Mouse (Mus musculus) small intestine, adult 2 months (tissue): Measurements from ENCODE around the gene Eif3a. TPM values are rescaled to one million over a fixed set of nuclear protein-coding genes. Genes with fewer than 3 reads are reported as not detected.
A peak's percentile ranks its signal among the peaks of the same experiment; 100 is the strongest.

Source experiments
- H3K27ac ChIP-seq: fragments of 200-500 bp; 2 replicates; pipeline ENCODE4 v1.5.1; 2012; ENCODE audit warnings: low read depth, low read length, control low read depth, inconsistent platforms; ENCODE audit not compliant: insufficient read depth
- H3K27me3 ChIP-seq: fragments of 200-500 bp; 2 replicates; pipeline ENCODE4 v1.6.1; 2012; ENCODE audit warnings: mild to moderate bottlenecking, moderate library complexity, low read length, inconsistent platforms; ENCODE audit not compliant: control insufficient read depth, insufficient read depth
- H3K36me3 ChIP-seq: fragments of 200-500 bp; 2 replicates; pipeline ENCODE4 v1.6.1; 2012; ENCODE audit warnings: mild to moderate bottlenecking, low read length, control low read depth, inconsistent platforms; ENCODE audit not compliant: control insufficient read depth, insufficient read depth
- H3K4me1 ChIP-seq: fragments of 200-500 bp; 2 replicates; pipeline ENCODE4 v1.6.1; 2012; ENCODE audit warnings: low read length, inconsistent platforms, mixed read lengths; ENCODE audit not compliant: control insufficient read depth, insufficient read depth, insufficient read length
- H3K4me3 ChIP-seq: fragments of 200-500 bp; 2 replicates; pipeline ENCODE4 v1.5.1; 2012; ENCODE audit warnings: low read depth, mild to moderate bottlenecking, control low read depth, inconsistent platforms, low read length, moderate library complexity
- CTCF ChIP-seq: fragments of 200-500 bp; IDR thresholded peaks from 2 replicates; pipeline ENCODE4 v1.5.1; 2012; ENCODE audit warnings: low read depth, mild to moderate bottlenecking, control low read depth, inconsistent platforms, low read length, moderate library complexity, mixed read lengths; ENCODE audit not compliant: insufficient replicate concordance, insufficient read length; ENCODE audit errors: extremely low read depth
- POLR2A ChIP-seq: fragments of 200-500 bp; IDR thresholded peaks from 2 replicates; pipeline ENCODE4 v1.6.1; 2012; ENCODE audit warnings: low read depth, mild to moderate bottlenecking, control low read depth, inconsistent platforms, low read length, moderate library complexity
- WGBS: fragments of 180-500 bp; shearing (Covaris S2); methylation state at CpG from one replicate; pipeline ENCODE4 v1.1.7; 2018; 5-methylcytosine and 5-hydroxymethylcytosine counted together
- polyA plus RNA-seq: library from polyadenylated mRNA; depleted of rRNA; stranded (reverse); fragments of >200 nt; gene quantifications from 2 replicates; pipeline ENCODE4 v1.2.3, GENCODE M21; 2012

Gene Eif3a
- polyA plus RNA-seq, 1 experiment = 8.5 TPM

GRCm38 (mm10) chr19:60758896-60759835, 31.3 kb downstream of the Eif3a start:
- TF ChIP-seq POLR2A (no peak), CTCF (no peak)
- Histone ChIP-seq H3K27ac (no peak overlapping the region), H3K36me3 (peaks cover 27% of the 10 kb centered on the region), H3K4me3 (no peak overlapping the region), H3K4me1 (peaks cover 4% of the 10 kb centered on the region), H3K27me3 (no peaks in the 10 kb centered on the region; the same call in 1 of the 2 replicates)
- WGBS = 82% methylated on average over 4 of the region's 4 CpGs

GRCm38 (mm10) chr19:60757099-60757785, 33.2 kb downstream of the Eif3a start:
- H3K4me1 ChIP-seq = peaks cover 4% of the 10 kb centered on the region
- TF ChIP-seq POLR2A (no peak), CTCF (no peak)
- H3K27me3 ChIP-seq = no peaks in the 10 kb centered on the region; the same call in 1 of the 2 replicates
- 3% methylated on average over 25 of the region's 25 CpGs for WGBS
- no peak overlapping the region for H3K27ac ChIP-seq
- peak overlapping the region; percentile 85 for H3K4me3 ChIP-seq
- H3K36me3 ChIP-seq = peaks cover 12% of the 10 kb centered on the region

GRCm38 (mm10) chr19:60756192-60757098, 34.0 kb downstream of the Eif3a start:
- H3K27ac ChIP-seq = no peak overlapping the region
- WGBS = under 1% methylated on average over 112 of the region's 115 CpGs
- TF ChIP-seq CTCF (no peak), POLR2A (peak; percentile 20; the same call in 1 of the 2 replicates)

GRCm38 (mm10) chr19:60755438-60756191, 34.8 kb downstream of the Eif3a start, which contains the start of gene Nanos1:
TSS of gene Nanos1 (plus strand) at chr19:60755987.
- H3K27ac ChIP-seq = no peak within 1 kb of the TSS
- 1% methylated on average over 56 of the region's 58 CpGs for WGBS
- H3K27me3 ChIP-seq = no peaks in the 10 kb centered on the region; the same call in 1 of the 2 replicates
- H3K4me1 ChIP-seq = peaks cover 4% of the 10 kb centered on the region
- H3K36me3 ChIP-seq = peaks cover 6% of the 10 kb centered on the region
- TF ChIP-seq CTCF = 0 out of 2 replicates have a peak, but pooled peaks have one; percentile 15
- TF ChIP-seq POLR2A = 0 out of 2 replicates have a peak, but pooled peaks have one; percentile 8
- H3K4me3 ChIP-seq = peak within 1 kb of the TSS; percentile 85

More at GRCm38 (mm10) chr19:60756192-60757098, 34.0 kb downstream of the Eif3a start:
- Histone ChIP-seq H3K36me3 (peaks cover 8% of the 10 kb centered on the region), H3K27me3 (no peaks in the 10 kb centered on the region; the same call in 1 of the 2 replicates), H3K4me1 (peaks cover 4% of the 10 kb centered on the region), H3K4me3 (peak overlapping the region; percentile 85)

- WGBS = 29% methylated on average over 1 of the region's 1 CpGs
- no peaks in the 10 kb centered on the region for H3K36me3 ChIP-seq
- H3K4me3 ChIP-seq = no peak overlapping the region
- H3K27me3 ChIP-seq = no peaks in the 10 kb centered on the region
- H3K4me1 ChIP-seq = no peaks in the 10 kb centered on the region
- TF ChIP-seq CTCF (no peak), POLR2A (no peak)
- no peak overlapping the region for H3K27ac ChIP-seq
Measured at GRCm38 (mm10) chr19:60747801-60748200, 42.7 kb downstream of the Eif3a start.
